Mouse (Mus musculus) cerebellum, adult 9-10 months (tissue): ENCODE results near the gene 1700084M14Rik.
"Not testable (repeated sequence)": the region's sequence is repeated elsewhere in the genome, so short reads cannot be mapped to it uniquely, and the experiment has no call there.

ENCODE experiments used
- DNase-seq: peaks from one replicate; pipeline ENCODE4 v3.0.0; 2022

The 1700084M14Rik gene

DNA sequence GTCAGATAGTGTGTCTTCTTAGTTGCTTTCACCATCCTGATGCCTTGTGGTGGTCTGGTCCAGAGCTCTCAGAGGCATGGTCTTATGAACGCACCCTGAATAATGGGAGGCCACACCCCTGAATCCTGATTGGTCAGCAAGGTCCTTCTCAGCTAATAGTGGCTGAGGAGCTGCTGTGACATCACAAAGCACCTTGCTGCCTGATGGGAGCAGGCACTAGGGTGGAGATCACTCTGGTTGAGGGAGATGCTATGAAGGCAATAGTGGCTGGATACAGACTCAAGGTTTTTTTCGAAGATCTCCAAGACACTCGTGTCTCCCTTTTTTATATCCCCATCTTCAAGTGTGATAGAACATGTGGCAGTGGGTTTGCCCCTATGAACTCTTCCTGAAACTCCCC is at the start of gene 1700084M14Rik:
TSS of gene 1700084M14Rik (minus strand) at position 101 of the 400 bp plus-strand sequence.
- DNase-seq: not testable (repeated sequence)
